Comparison of ENCODE assay signal across 38 mouse cellular contexts in genomic region chr10:107739815-107740214, GRCm38 (mm10). TPM values are rescaled to one million over a fixed set of nuclear protein-coding genes. Genes with fewer than 3 reads are reported as not detected.
"Had no signal": no experiment of that assay in that cellular context is flagged by ENCODE, and none has a peak within 500 bp of the region (broad histone marks: within the 10 kb centered on the region; RNA-seq: fewer than 3 reads in every experiment).

No protein-coding gene starts in this region.

- H3K4me3 ChIP-seq: heart, adult 2 months; heart, embryonic 10.5 days; heart, embryonic 12.5 days; heart, embryonic 13.5 days; heart, embryonic 15.5 days; hindbrain, embryonic 10.5 days; hindbrain, embryonic 12.5 days; hindbrain, embryonic 13.5 days; hindbrain, embryonic 15.5 days; intestine, embryonic 15.5 days; kidney, embryonic 15.5 days; layer of hippocampus, adult 2 months had no signal

- H3K27ac ChIP-seq: heart, adult 2 months; heart, embryonic 10.5 days; heart, embryonic 13.5 days; heart, embryonic 15.5 days; hindbrain, embryonic 10.5 days; hindbrain, embryonic 12.5 days; hindbrain, embryonic 13.5 days; hindbrain, embryonic 14.5 days; hindbrain, embryonic 15.5 days; hindbrain, postnatal 0 days; intestine, embryonic 15.5 days; kidney, embryonic 15.5 days; kidney, postnatal 0 days; layer of hippocampus, adult 2 months had no signal

- H3K4me1 ChIP-seq: heart, embryonic 10.5 days; heart, embryonic 12.5 days; heart, embryonic 13.5 days; heart, embryonic 15.5 days; hindbrain, embryonic 10.5 days; hindbrain, embryonic 12.5 days; hindbrain, embryonic 13.5 days; hindbrain, embryonic 15.5 days; intestine, embryonic 15.5 days; kidney, embryonic 15.5 days had no signal

- H3K9me3 ChIP-seq: heart, embryonic 10.5 days; heart, embryonic 12.5 days; heart, embryonic 13.5 days; heart, embryonic 15.5 days; hindbrain, embryonic 10.5 days; hindbrain, embryonic 12.5 days; hindbrain, embryonic 13.5 days; hindbrain, embryonic 15.5 days; intestine, embryonic 15.5 days; kidney, embryonic 15.5 days had no signal

- ATAC-seq: hindbrain, embryonic 16.5 days; hindbrain, postnatal 0 days; inflammation-experienced regulatory T-cells, adult 6 months; intestine, embryonic 15.5 days; intestine, embryonic 16.5 days; intestine, postnatal 0 days had no signal

- H3K4me2 ChIP-seq: heart, embryonic 11.5 days; heart, embryonic 12.5 days; heart, embryonic 13.5 days; heart, embryonic 15.5 days; hindbrain, embryonic 12.5 days; hindbrain, embryonic 13.5 days; hindbrain, embryonic 14.5 days; hindbrain, embryonic 15.5 days; intestine, embryonic 15.5 days; kidney, embryonic 15.5 days had no signal

- H3K36me3 ChIP-seq: heart, embryonic 10.5 days; heart, embryonic 12.5 days; heart, embryonic 13.5 days; heart, embryonic 15.5 days; hindbrain, embryonic 10.5 days; hindbrain, embryonic 12.5 days; hindbrain, embryonic 13.5 days; hindbrain, embryonic 15.5 days; intestine, embryonic 15.5 days; kidney, embryonic 15.5 days had no signal

- H3K9ac ChIP-seq: heart, embryonic 12.5 days; heart, embryonic 13.5 days; heart, embryonic 15.5 days; hindbrain, embryonic 12.5 days; hindbrain, embryonic 13.5 days; hindbrain, embryonic 14.5 days; hindbrain, embryonic 15.5 days; intestine, embryonic 15.5 days; kidney, embryonic 15.5 days had no signal

- H3K27me3 ChIP-seq: heart, embryonic 12.5 days; heart, embryonic 13.5 days; heart, embryonic 15.5 days; hindbrain, embryonic 12.5 days; hindbrain, embryonic 13.5 days; hindbrain, embryonic 15.5 days; intestine, embryonic 15.5 days; kidney, embryonic 15.5 days had no signal

- DNase-seq: heart, adult 18-20 months; heart, adult 2 months; heart, postnatal 10 days; heart, postnatal 36 days; heart, postnatal 4 days; kidney, adult 11 months; kidney, adult 18-20 months; kidney, adult 2 months; kidney, adult 8-10 months; kidney, adult 9 months; kidney, postnatal 10 days; kidney, postnatal 14 days; kidney, postnatal 25 days; kidney, postnatal 36 days; kidney, postnatal 4 days; layer of hippocampus, adult 9-11 months had no signal

RNA-seq across cellular contexts. Expression of gene Ptprq, which starts 20.0 kb away (rescaled TPM):
- total RNA-seq: heart, adult 2 months; hematopoietic stem cell, adult 5-6 weeks had no signal
- polyA plus RNA-seq: heart, adult 2 months; heart, postnatal 0 days; inflammation-experienced regulatory T-cells, adult 6 months; intestine, embryonic 14.5 days; intestine, postnatal 0 days had no signal
